In genomic region chr9:13661768-13662623, GRCm38 (mm10) we compare ENCODE assay signal across 8 mouse cellular contexts.
DNase-seq lines count a peak whose midpoint lies in the region; ATAC-seq lines count a peak whose summit lies in the region.

No protein-coding gene starts in this region.

- peaks cover 20% of the 10 kb centered on the region for H3K4me1 ChIP-seq in limb, embryonic 10.5 days
- H3K4me1 ChIP-seq in neural tube, embryonic 11.5 days (ENCODE audit: control insufficient read depth, insufficient read depth, low read length) = peaks cover 11% of the 10 kb centered on the region

- DNase-seq in lung, postnatal 10 days = peak; percentile 21
- DNase-seq in lung, postnatal 36 days = no peak
- DNase-seq in limb, embryonic 10.5 days (ENCODE audit: low spot score) = peak; percentile 55
- peak; percentile 45 for DNase-seq in neural tube, embryonic 11.5 days (ENCODE audit: low spot score)
- no peak for DNase-seq in spleen, adult 18-20 months
- DNase-seq in left cerebral cortex, adult 8-10 months (ENCODE audit: low spot score in 2 of 2) = no peak
- no peak for DNase-seq in left cerebral cortex, adult 9 months (ENCODE audit: low spot score in 2 of 2)

- ATAC-seq in granulocyte monocyte progenitor cell, adult 5-6 weeks (replicated peaks; ENCODE audit: poor library complexity, severe bottlenecking) = peak; percentile 95
- ATAC-seq in neural tube, embryonic 11.5 days (ENCODE audit: insufficient read depth, low FRiP score, low TSS enrichment) = peak; percentile 50; the same call in 1 of the 2 replicates

- no peaks in the 10 kb centered on the region for H3K36me3 ChIP-seq in limb, embryonic 10.5 days
- no peaks in the 10 kb centered on the region for H3K36me3 ChIP-seq in neural tube, embryonic 11.5 days (ENCODE audit: control insufficient read depth, insufficient read depth, low read length)

- H3K9me3 ChIP-seq in limb, embryonic 10.5 days (replicated peaks) = no peaks in the 10 kb centered on the region
- no peaks in the 10 kb centered on the region for H3K9me3 ChIP-seq in neural tube, embryonic 11.5 days (ENCODE audit: control insufficient read depth, low read length)

- peak overlapping the region; percentile 27 for H3K4me2 ChIP-seq in neural tube, embryonic 11.5 days (ENCODE audit: low read depth)

- H3K9ac ChIP-seq in neural tube, embryonic 11.5 days (ENCODE audit: low read length) = peak overlapping the region; percentile 44

- peak overlapping the region; percentile 72 for H3K27ac ChIP-seq in limb, embryonic 10.5 days
- H3K27ac ChIP-seq in neural tube, embryonic 11.5 days (ENCODE audit: low read depth, low read length) = no peak overlapping the region

- H3K4me3 ChIP-seq in limb, embryonic 10.5 days = peak overlapping the region; percentile 32
- no peak overlapping the region for H3K4me3 ChIP-seq in neural tube, embryonic 11.5 days (ENCODE audit: low read depth, low read length)

- no peaks in the 10 kb centered on the region for H3K27me3 ChIP-seq in limb, embryonic 10.5 days (ENCODE audit: low read depth, poor library complexity, severe bottlenecking)
- H3K27me3 ChIP-seq in neural tube, embryonic 11.5 days (ENCODE audit: control insufficient read depth, insufficient read depth, low read length) = no peaks in the 10 kb centered on the region

- 3% methylated on average over 12 of the region's 12 CpGs for WGBS in limb, embryonic 10.5 days
- 2% methylated on average over 12 of the region's 12 CpGs for WGBS in neural tube, embryonic 11.5 days

Comparison
In these comparisons a context has a peak if more than half of its experiments do, and no peak if none do; other contexts are left out.
1. DNase-seq: peak in lung, postnatal 10 days (single experiment), limb, embryonic 10.5 days (single experiment) and neural tube, embryonic 11.5 days (single experiment); none in lung, postnatal 36 days (single experiment), spleen, adult 18-20 months (0 of 2), left cerebral cortex, adult 8-10 months (0 of 2) and left cerebral cortex, adult 9 months (0 of 2).